Mouse (Mus musculus) left cerebral cortex, adult 8-10 months (tissue): Measurements from ENCODE around the gene Akt1. TPM values are rescaled to one million over a fixed set of nuclear protein-coding genes. Genes with fewer than 3 reads are reported as not detected.
A peak's percentile ranks its signal among the peaks of the same experiment; 100 is the strongest.

Experiments
- DNase-seq, 2 experiments: peaks; one replicate each; pipeline ENCODE4 v3.0.0; 2022; ENCODE audit warnings: low spot score in 2 of 2
- total RNA-seq, 4 experiments: library from RNA; stranded (reverse); gene quantifications; 2 replicates each; pipeline ENCODE4 v1.2.4; 2022

Akt1 gene
- total RNA-seq, 4 experiments from 2014 or later: 158 to 174 (median 171) TPM

- DNase-seq: no peak
Observed at GRCm38 (mm10) chr12:112663303-112663702, 11.4 kb downstream of the Akt1 start.

GRCm38 (mm10) chr12:112661851-112662250 is 12.8 kb downstream of the Akt1 start:
- no peak for DNase-seq

GRCm38 (mm10) chr12:112661327-112661605 is 13.4 kb downstream of the Akt1 start:
- no peak for DNase-seq

GRCm38 (mm10) chr12:112660576-112661326 is 13.9 kb downstream of the Akt1 start:
- DNase-seq: no peak

GRCm38 (mm10) chr12:112659109-112659508 is 15.6 kb downstream of the Akt1 start:
- peak in 1 of 2 experiments; percentile 48 for DNase-seq

GRCm38 (mm10) chr12:112658619-112659018 is 16.1 kb downstream of the Akt1 start:
- no peak for DNase-seq

GRCm38 (mm10) chr12:112654076-112654475 is 20.6 kb downstream of the Akt1 start:
- DNase-seq: no peak

- DNase-seq: peak; percentile 64 to 85
Observed at GRCm38 (mm10) chr12:112653157-112653824, 21.4 kb downstream of the Akt1 start.

- no peak for DNase-seq
Observed at GRCm38 (mm10) chr12:112651778-112652439, 22.8 kb downstream of the Akt1 start.

- no peak for DNase-seq
Observed at GRCm38 (mm10) chr12:112648081-112648480, 26.6 kb downstream of the Akt1 start.

GRCm38 (mm10) chr12:112646139-112646538 is 28.5 kb downstream of the Akt1 start:
- no peak for DNase-seq

- DNase-seq: no peak
Observed at GRCm38 (mm10) chr12:112644855-112645506, 29.7 kb downstream of the Akt1 start.

- peak; percentile 89 to 98 for DNase-seq
Observed at GRCm38 (mm10) chr12:112644180-112644854, 30.4 kb downstream of the Akt1 start, which contains the start of gene Siva1. Siva1 (plus strand) TSS chr12:112644679.

- DNase-seq: no peak
Observed at GRCm38 (mm10) chr12:112643126-112643525, 31.6 kb downstream of the Akt1 start.

GRCm38 (mm10) chr12:112639526-112639925 is 35.2 kb downstream of the Akt1 start:
- no peak for DNase-seq

- DNase-seq: no peak
Observed at GRCm38 (mm10) chr12:112633686-112634085, 41.0 kb downstream of the Akt1 start.

- DNase-seq: no peak
Observed at GRCm38 (mm10) chr12:112632907-112633306, 41.8 kb downstream of the Akt1 start.

- no peak for DNase-seq
Observed at GRCm38 (mm10) chr12:112632084-112632777, 42.5 kb downstream of the Akt1 start.

- DNase-seq: no peak
Observed at GRCm38 (mm10) chr12:112631472-112631871, 43.2 kb downstream of the Akt1 start.

GRCm38 (mm10) chr12:112630796-112631195 is 43.9 kb downstream of the Akt1 start:
- DNase-seq: no peak

- DNase-seq: no peak
Observed at GRCm38 (mm10) chr12:112630029-112630428, 44.7 kb downstream of the Akt1 start.
